Mouse (Mus musculus): Measurements from ENCODE around the gene Rplp2. TPM values are rescaled to one million over a fixed set of nuclear protein-coding genes. Genes with fewer than 3 reads are reported as not detected.
"Not testable (repeated sequence)": the region's sequence is repeated elsewhere in the genome, so short reads cannot be mapped to it uniquely, and the experiment has no call there.

Gene Rplp2
- 1,000 to 10,000 TPM in 1 of 2 experiments, 100 to 1,000 TPM in 1; 998 to 1,000 TPM for total RNA-seq (2021)
- long read RNA-seq, experiment 1, transcript Rplp2-201 (5 exons, 964 nt), result major isoform, 363 of 393 reads
- long read RNA-seq, experiment 1, transcript Rplp2-202 (4 exons, 449 nt), result minor isoform, 6 of 393 reads
- long read RNA-seq, experiment 1, partial matches to known transcripts, result 1 of 393 reads
- long read RNA-seq, experiment 1, other reads (novel, unspliced or antisense), result 20 of 393 reads
- long read RNA-seq, experiment 2, transcript Rplp2-201 (5 exons, 964 nt), result major isoform, 349 of 392 reads
- long read RNA-seq, experiment 2, transcript Rplp2-202 (4 exons, 449 nt), result minor isoform, 7 of 392 reads
- long read RNA-seq, experiment 2, partial matches to known transcripts, result 0 of 392 reads
- long read RNA-seq, experiment 2, other reads (novel, unspliced or antisense), result 31 of 392 reads

GRCm38 (mm10) chr7:141447110-141447991 lies at the start of gene Rplp2:
Gene Rplp2 (plus strand): TSS chr7:141447370.
- peak; percentile 96 for DNase-seq

GRCm38 (mm10) chr7:141403305-141403704 lies 43.9 kb upstream of the Rplp2 start:
- peak; percentile 45 to 62 for DNase-seq

- DNase-seq, result no peak
These were observed 41.7 kb upstream of the Rplp2 start for GRCm38 (mm10) chr7:141405466-141405865.

- DNase-seq, result not testable (repeated sequence)
These were observed 39.5 kb upstream of the Rplp2 start for GRCm38 (mm10) chr7:141407670-141408069.

GRCm38 (mm10) chr7:141408833-141409232 lies 38.3 kb upstream of the Rplp2 start:
- peak; percentile 88 to 94 for DNase-seq

DNA sequence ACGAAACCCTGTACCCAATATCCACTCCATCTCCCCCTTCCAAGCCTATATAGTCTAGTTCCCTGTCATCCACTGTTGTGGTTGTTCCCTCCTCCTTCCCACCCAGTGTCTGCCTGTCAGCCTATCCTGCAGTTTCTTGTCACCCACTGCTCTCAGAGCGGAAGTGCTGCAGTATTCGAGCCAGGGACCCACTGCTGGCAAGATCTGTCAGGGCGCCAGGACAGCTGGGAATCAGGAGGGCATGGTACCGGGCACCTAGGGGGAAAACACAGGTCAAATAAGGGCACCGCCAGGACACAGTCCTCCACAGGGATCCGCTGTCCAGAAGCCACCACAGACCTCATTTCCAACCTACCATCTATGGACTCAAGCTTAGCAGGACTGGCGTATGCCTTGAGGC lies 36.5 kb upstream of the Rplp2 start:
- no peak for DNase-seq

GRCm38 (mm10) chr7:141411667-141412066 lies 35.5 kb upstream of the Rplp2 start:
- no peak for DNase-seq

- no peak for DNase-seq
These were observed 33.8 kb upstream of the Rplp2 start for GRCm38 (mm10) chr7:141413331-141413730.

- DNase-seq, result peak; percentile 99
These were observed 33.2 kb upstream of the Rplp2 start, which contains the start of gene Gatd1 for GRCm38 (mm10) chr7:141413809-141414584. Gene Gatd1 (minus strand): TSS chr7:141414136.

DNA sequence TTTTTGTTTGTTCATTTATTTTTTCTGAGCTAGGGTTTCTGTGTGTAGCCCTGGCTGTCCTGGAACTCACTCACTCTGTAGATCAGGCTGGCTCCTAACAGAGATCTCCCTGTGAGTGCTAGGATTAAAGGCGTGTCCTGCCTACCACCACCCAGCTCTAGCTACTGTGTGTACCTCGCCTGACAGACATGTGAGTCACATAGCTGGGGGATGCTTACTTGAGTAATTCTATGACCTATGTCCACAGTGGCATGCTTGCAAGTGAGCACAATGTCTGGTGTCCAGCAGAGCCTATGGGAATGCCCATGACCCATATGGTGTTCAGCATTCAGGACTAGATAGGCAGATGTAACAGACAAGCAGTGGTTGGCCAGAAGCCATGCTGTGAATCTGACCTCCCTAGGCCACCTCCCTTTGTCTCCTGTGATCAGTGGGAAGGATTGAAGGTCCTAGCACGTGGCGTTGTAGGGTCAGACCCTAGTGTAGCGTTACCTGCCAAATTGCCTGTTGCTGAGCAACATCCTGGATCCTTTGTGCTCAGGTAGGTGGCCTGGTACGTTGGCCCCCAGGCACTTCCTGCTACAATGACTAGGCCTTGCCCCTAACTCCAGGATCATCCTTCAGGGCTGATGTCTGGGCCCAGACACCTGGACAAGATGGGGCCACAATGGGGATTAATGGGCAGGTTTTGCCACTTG lies 30.9 kb upstream of the Rplp2 start:
- no peak for DNase-seq

- DNase-seq, result no peak
These were observed 29.2 kb upstream of the Rplp2 start for GRCm38 (mm10) chr7:141417731-141418681.

- no peak for DNase-seq
These were observed 28.2 kb upstream of the Rplp2 start for GRCm38 (mm10) chr7:141418970-141419369.

DNA sequence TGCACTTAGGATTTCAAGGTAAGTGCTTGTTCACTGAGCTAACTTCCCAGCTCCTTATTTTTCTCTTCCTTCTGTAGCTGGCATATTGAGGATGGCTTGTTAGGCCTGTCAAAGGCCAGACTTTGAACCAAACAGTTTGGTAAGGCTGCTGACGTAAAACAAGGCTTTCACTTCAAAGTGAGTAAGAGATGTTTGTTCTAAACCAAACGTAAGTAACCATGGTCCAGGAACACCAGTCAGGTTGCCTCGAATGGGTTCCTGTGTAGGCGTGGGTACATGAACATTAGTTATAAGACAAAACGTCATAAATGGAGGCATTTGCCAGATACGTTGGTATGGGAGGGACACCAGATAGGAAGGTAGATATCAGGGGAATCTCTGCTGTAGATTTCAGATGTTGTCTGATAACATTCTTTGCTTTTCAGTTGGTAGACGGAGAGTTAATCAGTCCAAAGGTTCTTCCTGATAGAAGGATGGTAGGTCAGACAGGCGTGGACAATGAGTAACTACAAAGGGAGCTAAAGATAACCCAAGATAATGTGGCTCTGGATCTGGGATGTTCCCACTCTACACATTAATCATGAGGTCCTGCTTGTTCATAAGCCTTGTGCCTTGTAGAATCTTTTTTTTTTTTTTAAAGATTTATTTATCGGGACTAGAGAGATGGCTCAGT lies 27.0 kb upstream of the Rplp2 start:
- DNase-seq, result no peak

- no peak for DNase-seq
These were observed 23.4 kb upstream of the Rplp2 start for GRCm38 (mm10) chr7:141423811-141424210.

DNA sequence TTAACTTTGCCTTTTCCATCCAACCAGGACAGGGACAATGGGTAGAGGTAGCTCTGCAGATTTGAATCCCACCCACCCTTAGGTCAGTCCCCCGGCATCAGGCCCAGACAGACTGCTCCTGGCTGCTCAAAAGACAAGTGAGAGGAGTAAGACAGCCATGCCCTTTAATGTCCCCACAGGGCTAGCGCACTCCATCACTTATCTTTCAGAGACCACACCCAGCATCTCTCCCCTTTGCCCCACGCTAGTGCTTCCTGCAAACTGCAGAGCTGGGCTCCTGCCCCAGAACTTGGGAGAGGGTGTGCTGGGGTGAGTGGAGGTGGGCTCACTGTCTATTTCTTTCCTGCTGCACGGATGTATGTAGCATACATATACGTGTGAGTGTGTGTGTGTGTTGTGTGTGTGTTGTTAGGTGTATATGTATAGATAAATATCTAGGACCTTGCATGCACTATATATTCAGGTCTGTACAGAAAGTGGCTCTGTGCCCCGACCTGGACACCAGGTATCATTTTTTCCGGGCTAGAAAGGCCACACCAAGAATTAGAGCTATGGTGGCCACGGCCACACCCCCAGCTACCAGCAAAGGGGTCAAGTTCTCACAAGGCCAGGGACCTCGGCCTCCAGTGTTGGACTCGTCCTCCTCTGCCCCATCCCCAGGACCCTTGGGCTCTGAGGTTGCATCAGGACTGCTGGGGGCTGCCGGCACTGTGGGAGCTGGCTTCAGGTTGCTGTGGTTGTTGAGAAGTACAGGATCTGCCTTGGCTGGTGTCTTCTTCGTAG lies 20.0 kb upstream of the Rplp2 start:
- no peak for DNase-seq

DNA sequence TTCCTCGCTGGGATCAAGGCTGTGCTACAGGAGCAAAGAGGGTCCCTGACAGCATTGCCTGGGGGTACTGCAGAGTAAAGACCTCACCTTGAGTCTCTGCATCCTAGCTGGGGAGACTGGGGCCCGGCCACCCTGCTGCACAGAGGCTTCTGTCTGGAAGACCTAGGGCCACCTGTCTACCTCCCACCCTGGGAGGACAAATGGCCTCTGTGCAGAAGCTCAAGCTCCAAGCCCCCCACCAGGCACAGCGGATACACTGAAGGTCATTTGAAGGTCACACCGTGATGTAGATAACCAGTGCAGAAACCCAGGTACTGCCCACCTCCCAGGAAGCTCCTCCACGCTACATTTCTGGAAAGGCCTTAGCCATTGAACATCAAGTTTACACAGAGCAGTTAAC lies 18.5 kb upstream of the Rplp2 start:
- no peak for DNase-seq

DNA sequence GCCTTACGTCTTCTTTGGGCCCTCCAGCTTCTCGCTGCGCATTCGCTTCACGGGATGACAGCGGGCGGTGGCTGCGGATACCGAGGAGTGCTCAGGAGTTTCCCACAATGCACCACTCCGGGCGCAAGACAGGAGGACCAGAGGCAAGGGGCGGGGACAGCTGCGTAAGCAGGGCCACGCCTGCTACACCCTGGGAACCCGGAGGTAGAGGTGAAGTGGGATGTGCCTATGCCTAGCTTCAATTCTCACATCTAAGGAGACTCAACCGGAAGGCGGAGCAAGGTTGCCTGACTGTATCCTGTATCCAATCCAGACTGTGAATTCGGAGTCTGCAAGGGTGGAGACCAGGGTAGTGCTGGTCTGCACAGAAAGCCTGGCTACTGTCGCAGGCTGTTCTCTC lies 17.9 kb upstream of the Rplp2 start, which contains the start of gene Cend1:
Gene Cend1, minus strand, starts transcription at position 182 of the 400 bp plus-strand sequence.
- peak; percentile 62 to 64 for DNase-seq

DNA sequence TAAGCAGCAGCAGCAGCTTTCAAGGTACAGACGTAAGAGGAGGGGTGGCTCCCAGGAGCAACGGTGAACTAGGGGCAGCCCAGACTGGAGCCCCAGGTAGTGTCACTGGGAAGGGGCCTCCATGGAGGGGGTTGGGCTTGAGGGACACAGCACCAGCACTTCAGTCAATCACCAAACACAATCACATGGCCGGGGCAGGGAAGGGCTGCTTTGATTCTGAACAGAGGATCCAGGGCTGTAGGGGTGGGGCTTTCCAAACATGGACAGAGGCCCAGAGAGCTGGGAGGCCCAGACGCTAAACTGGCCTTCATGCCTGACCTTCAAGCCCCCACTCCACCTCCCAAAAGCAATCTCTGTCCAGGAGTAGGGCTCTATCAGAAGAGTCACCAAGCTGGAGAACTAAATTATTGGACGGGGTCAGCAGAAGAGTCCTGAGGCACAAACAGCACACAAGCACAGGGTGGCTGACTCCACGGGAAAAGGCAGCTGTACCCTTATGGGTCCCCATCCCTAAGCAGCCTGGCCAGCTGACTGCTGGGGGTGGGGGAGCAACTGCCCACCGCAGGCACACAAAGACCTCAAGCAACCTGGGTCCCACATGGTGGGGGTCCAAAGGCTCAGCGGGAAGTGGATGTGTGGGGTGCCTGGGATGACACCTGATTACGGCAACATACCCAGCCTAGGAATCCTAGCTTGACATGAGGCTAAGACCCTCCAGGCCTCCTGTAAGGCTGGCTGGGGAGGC lies 17.2 kb upstream of the Rplp2 start:
- DNase-seq, result no peak
